Mouse (Mus musculus): ENCODE measurements at regions not wholly inside any gene's neighbourhood (a gene's known extent, or its start where the extent isn't known, plus 50 kb on each side); places are given as distances from the start of the nearest gene placed in this dataset.

GRCm38 (mm10) chr3:42163666-42164065 is 421.3 kb downstream of the D3Ertd751e start:
- TF ChIP-seq CTCF (IDR thresholded peaks at IDR 0.05; ENCODE audit: low read depth) (no peak), EP300 (IDR thresholded peaks at IDR 0.05; ENCODE audit: low read depth) (no peak)
